Comparison of ENCODE assay signal across 8 mouse cellular contexts in the genomic region with DNA sequence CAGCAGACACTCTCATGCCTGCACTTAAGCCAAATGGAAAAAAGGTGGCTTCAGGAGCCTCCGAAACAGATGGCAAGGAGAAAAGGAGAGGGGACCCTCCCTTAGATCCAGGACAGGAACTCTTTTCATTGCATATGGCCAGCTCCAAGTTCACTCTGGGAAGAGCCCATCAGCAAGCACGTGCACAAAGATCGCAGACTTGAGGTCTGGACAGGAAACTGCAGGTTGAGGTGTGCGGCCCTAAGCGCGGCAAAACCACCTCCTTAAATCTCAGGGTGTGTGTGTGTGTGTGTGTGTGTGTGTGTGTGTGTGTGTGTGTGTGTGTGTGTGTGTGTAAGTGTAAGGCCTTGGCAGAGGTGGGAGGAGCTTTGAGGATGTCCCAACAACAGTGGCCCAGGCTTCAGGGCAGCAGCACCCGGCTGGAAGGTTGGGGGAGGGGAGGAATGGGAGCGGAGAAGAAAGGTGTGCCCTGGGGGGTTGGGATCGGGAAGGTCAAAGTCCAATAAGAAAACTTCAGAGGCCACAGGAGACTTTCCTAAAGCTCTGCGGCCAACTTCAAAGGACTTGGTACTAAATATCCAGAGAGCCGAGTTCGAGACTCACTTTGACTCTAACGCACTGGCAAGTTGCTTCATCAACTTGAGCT. TPM values are rescaled to one million over a fixed set of nuclear protein-coding genes. Genes with fewer than 3 reads are reported as not detected.
A peak's percentile ranks its signal among the peaks of the same experiment; 100 is the strongest.
DNase-seq lines count a peak whose midpoint lies in the region; ATAC-seq and TF ChIP-seq lines count a peak whose summit lies in the region.

No protein-coding gene starts in this region.

- peaks cover 9% of the 10 kb centered on the region; the same call in 1 of the 2 replicates for H3K4me1 ChIP-seq in forebrain, postnatal 0 days (ENCODE audit: insufficient read depth)

- no peak overlapping the region for H3K27ac ChIP-seq in forebrain, postnatal 0 days (ENCODE audit: low read depth, low read length)

- H3K27me3 ChIP-seq in forebrain, postnatal 0 days (ENCODE audit: insufficient read depth, low read length): peaks cover 10% of the 10 kb centered on the region; the same call in 1 of the 2 replicates

- H3K9me3 ChIP-seq in forebrain, postnatal 0 days (ENCODE audit: low read length): no peaks in the 10 kb centered on the region

- H3K36me3 ChIP-seq in forebrain, postnatal 0 days (ENCODE audit: insufficient read depth): no peaks in the 10 kb centered on the region

- WGBS in forebrain, postnatal 0 days: 29% methylated on average over 13 of the region's 13 CpGs

- no peak for TF ChIP-seq CTCF in forebrain, postnatal 0 days (IDR thresholded peaks at IDR 0.05; ENCODE audit: low read depth)

- H3K4me2 ChIP-seq in forebrain, postnatal 0 days (ENCODE audit: low read depth): peak overlapping the region; percentile 75

- H3K4me3 ChIP-seq in forebrain, postnatal 0 days (ENCODE audit: low read depth, low read length): peak overlapping the region; percentile 70

- H3K9ac ChIP-seq in forebrain, postnatal 0 days: no peak overlapping the region

- ATAC-seq in CD4-positive, CD25-positive, alpha-beta regulatory T cell, adult 4 months: peak; percentile 4
- no peak for ATAC-seq in forebrain, postnatal 0 days
- no peak for ATAC-seq in megakaryocyte-erythroid progenitor cell, adult 5-6 weeks (replicated peaks; ENCODE audit: low FRiP score, low TSS enrichment, poor library complexity, severe bottlenecking)

- peak; percentile 29 to 39 for DNase-seq in B cell, adult 2 months
- no peak for DNase-seq in forebrain, postnatal 0 days
- DNase-seq in kidney, postnatal 4 days: peak; percentile 28 to 52
- peak; percentile 72 for DNase-seq in naive thymus-derived CD4-positive, alpha-beta T cell, adult 2 months (ENCODE audit: low read depth)
- DNase-seq in MN1 (ENCODE audit: low spot score): no peak
- no peak for DNase-seq in frontal cortex, postnatal 25 days (ENCODE audit: low spot score in 2 of 2)

RNA-seq across cellular contexts. Expression of a gene that starts 39.3 kb away (rescaled TPM):
- 10 to 100 TPM; 48.1 to 54.3 TPM for polyA plus RNA-seq in CD4-positive, CD25-positive, alpha-beta regulatory T cell, adult 4 months (2017; shearing (Covaris generic))
- 6.4 and 11.1 TPM in 2 replicates for total RNA-seq in forebrain, postnatal 0 days (2014; rRNA removed)
- polyA plus RNA-seq in forebrain, postnatal 0 days (2015; fragmentation: Nextera tagmentation; extraction: Ambion mirVana): 2.4 and 3.1 TPM in 2 replicates
- total RNA-seq in megakaryocyte-erythroid progenitor cell, adult 5-6 weeks (2014; fragmentation: Nextera tagmentation): 6.8 and 9.9 TPM in 2 replicates
- 2.5 and 4.4 TPM in 2 replicates for total RNA-seq in megakaryocyte-erythroid progenitor cell, adult 5-6 weeks (2017)

RNA-seq across cellular contexts. Expression of a gene that starts 40.2 kb away (rescaled TPM):
- polyA plus RNA-seq in CD4-positive, CD25-positive, alpha-beta regulatory T cell, adult 4 months (2017; shearing (Covaris generic)): 100 to 1,000 TPM; 560 to 705 TPM
- 4.0 and 5.3 TPM in 2 replicates for total RNA-seq in forebrain, postnatal 0 days (2014; rRNA removed)
- 3.1 and 3.6 TPM in 2 replicates for polyA plus RNA-seq in forebrain, postnatal 0 days (2015; fragmentation: Nextera tagmentation; extraction: Ambion mirVana)
- total RNA-seq in megakaryocyte-erythroid progenitor cell, adult 5-6 weeks (2014; fragmentation: Nextera tagmentation): 243 and 293 TPM in 2 replicates
- total RNA-seq in megakaryocyte-erythroid progenitor cell, adult 5-6 weeks (2017): 135 and 175 TPM in 2 replicates

Comparison
In these comparisons a context has a peak if more than half of its experiments do, and no peak if none do; other contexts are left out.
1. DNase-seq: peak in B cell, adult 2 months (2 of 2), kidney, postnatal 4 days (2 of 2) and naive thymus-derived CD4-positive, alpha-beta T cell, adult 2 months (single experiment); none in forebrain, postnatal 0 days (single experiment), MN1 (single experiment) and frontal cortex, postnatal 25 days (0 of 2).
2. RNA of a gene that starts 40.2 kb away (total RNA-seq): 135 to 293 TPM in megakaryocyte-erythroid progenitor cell, adult 5-6 weeks; 4.0 to 5.3 TPM in forebrain, postnatal 0 days; every median in the first group is over 10 times any median in the second.